Mouse (Mus musculus): Measurements from ENCODE around the gene Ttll7.

Gene Ttll7

GRCm38 (mm10) chr3:146851966-146852891 lies at the start of gene Ttll7:
Ttll7 (plus strand) TSS chr3:146852367.
- peak; percentile 53 for DNase-seq (ENCODE audit: low read depth, low spot score)

- no peak for DNase-seq (ENCODE audit: low read depth, low spot score)
These were observed 39.9 kb upstream of the Ttll7 start for GRCm38 (mm10) chr3:146812041-146812878.

GRCm38 (mm10) chr3:146812901-146813393 lies 39.2 kb upstream of the Ttll7 start, which contains the start of gene Prkacb:
Prkacb (minus strand) TSS chr3:146812990.
- peak; percentile 79 for DNase-seq (ENCODE audit: low read depth, low spot score)

GRCm38 (mm10) chr3:146813624-146814023 lies 38.5 kb upstream of the Ttll7 start:
- no peak for DNase-seq (ENCODE audit: low read depth, low spot score)

- DNase-seq (ENCODE audit: low read depth, low spot score): no peak
These were observed 31.4 kb upstream of the Ttll7 start for GRCm38 (mm10) chr3:146820718-146821117.

GRCm38 (mm10) chr3:146842766-146843165 lies 9.4 kb upstream of the Ttll7 start:
- no peak for DNase-seq (ENCODE audit: low read depth, low spot score)

GRCm38 (mm10) chr3:146843470-146843869 lies 8.7 kb upstream of the Ttll7 start:
- no peak for DNase-seq (ENCODE audit: low read depth, low spot score)

- DNase-seq (ENCODE audit: low read depth, low spot score): no peak
These were observed 5.9 kb upstream of the Ttll7 start for GRCm38 (mm10) chr3:146846237-146846636.

- DNase-seq (ENCODE audit: low read depth, low spot score): no peak
These were observed 4.1 kb upstream of the Ttll7 start for GRCm38 (mm10) chr3:146848112-146848511.

- DNase-seq (ENCODE audit: low read depth, low spot score): no peak
These were observed 2.8 kb upstream of the Ttll7 start for GRCm38 (mm10) chr3:146849360-146849759.

GRCm38 (mm10) chr3:146854473-146855087 lies 2.4 kb downstream of the Ttll7 start:
- DNase-seq (ENCODE audit: low read depth, low spot score): no peak

- no peak for DNase-seq (ENCODE audit: low read depth, low spot score)
These were observed 5.2 kb downstream of the Ttll7 start for GRCm38 (mm10) chr3:146857373-146857772.

GRCm38 (mm10) chr3:146860308-146860707 lies 8.1 kb downstream of the Ttll7 start:
- DNase-seq (ENCODE audit: low read depth, low spot score): no peak

GRCm38 (mm10) chr3:146866563-146866962 lies 14.4 kb downstream of the Ttll7 start:
- DNase-seq (ENCODE audit: low read depth, low spot score): no peak

GRCm38 (mm10) chr3:146871954-146872353 lies 19.8 kb downstream of the Ttll7 start:
- no peak for DNase-seq (ENCODE audit: low read depth, low spot score)

- no peak for DNase-seq (ENCODE audit: low read depth, low spot score)
These were observed 23.8 kb downstream of the Ttll7 start for GRCm38 (mm10) chr3:146875929-146876328.

GRCm38 (mm10) chr3:146893931-146894330 lies 41.8 kb downstream of the Ttll7 start:
- DNase-seq (ENCODE audit: low read depth, low spot score): no peak

GRCm38 (mm10) chr3:146896581-146896980 lies 44.4 kb downstream of the Ttll7 start:
- DNase-seq (ENCODE audit: low read depth, low spot score): no peak

- no peak for DNase-seq (ENCODE audit: low read depth, low spot score)
These were observed 47.9 kb downstream of the Ttll7 start for GRCm38 (mm10) chr3:146900094-146900493.

GRCm38 (mm10) chr3:146901729-146902128 lies 49.6 kb downstream of the Ttll7 start:
- DNase-seq (ENCODE audit: low read depth, low spot score): no peak

GRCm38 (mm10) chr3:146905606-146906005 lies 53.4 kb downstream of the Ttll7 start:
- DNase-seq (ENCODE audit: low read depth, low spot score): no peak

GRCm38 (mm10) chr3:146908922-146909321 lies 56.8 kb downstream of the Ttll7 start:
- DNase-seq (ENCODE audit: low read depth, low spot score): no peak
